Mouse (Mus musculus): ENCODE data around the gene Farsb. TPM values are rescaled to one million over a fixed set of nuclear protein-coding genes. Genes with fewer than 3 reads are reported as not detected.
A peak's percentile ranks its signal among the peaks of the same experiment; 100 is the strongest.

Gene Farsb
- total RNA-seq, 2 experiments from 2014 or later = 90.1 to 94.8 TPM

- intact Hi-C loops (cut with DNase I) = loop anchor here (10.0 kb wide), 1 partner anchor 451 kb away; no protein-coding TSS in a partner anchor
- DNase-seq = no peak
Observed at GRCm38 (mm10) chr1:78425309-78425708, 63.4 kb downstream of the Farsb start.

DNA sequence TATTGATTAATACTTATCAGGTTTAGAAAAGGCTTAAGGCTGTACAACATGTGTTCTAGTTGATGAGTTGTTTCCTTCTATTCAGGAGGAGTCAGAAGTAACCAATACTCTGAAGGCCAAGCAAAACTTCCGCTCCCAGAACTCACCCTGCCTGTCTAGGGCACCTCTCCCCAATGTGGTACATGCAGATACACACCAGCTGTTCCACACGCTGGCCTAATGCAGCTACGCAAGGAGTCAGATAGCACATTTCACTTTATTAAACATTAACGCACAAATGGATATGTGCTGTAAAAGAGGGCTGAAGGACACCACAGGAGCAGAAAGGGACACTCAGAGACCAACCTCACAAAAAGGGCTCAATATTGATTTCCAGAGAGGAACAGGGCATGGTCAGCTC is 63.8 kb downstream of the Farsb start:
- intact Hi-C loops (cut with DNase I) = loop anchor here (10.0 kb wide), 1 partner anchor 450 kb away; no protein-coding TSS in a partner anchor
- DNase-seq = no peak

DNA sequence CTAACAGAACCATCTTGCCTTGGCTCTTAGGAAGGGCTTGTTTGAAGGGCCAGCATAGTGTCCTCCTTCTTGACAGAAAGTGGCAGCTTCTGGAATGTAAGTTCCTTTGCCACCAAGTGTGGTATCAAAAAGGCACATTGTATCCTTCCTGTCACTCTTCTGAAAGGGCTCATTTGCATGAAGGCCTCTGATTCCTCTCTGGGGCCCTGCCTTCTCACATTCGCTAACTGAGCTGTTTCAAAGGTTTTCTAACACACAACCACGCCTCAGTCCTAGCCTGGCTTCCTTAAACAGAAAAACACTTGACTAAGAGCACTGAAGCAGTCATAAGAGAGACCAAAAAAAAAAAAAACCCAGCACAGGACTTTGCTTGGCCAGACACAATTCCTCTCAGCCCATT is 66.1 kb downstream of the Farsb start:
- intact Hi-C loops (cut with DNase I) = loop anchor here (10.0 kb wide), 1 partner anchor 448 kb away; no protein-coding TSS in a partner anchor
- DNase-seq = no peak

DNA sequence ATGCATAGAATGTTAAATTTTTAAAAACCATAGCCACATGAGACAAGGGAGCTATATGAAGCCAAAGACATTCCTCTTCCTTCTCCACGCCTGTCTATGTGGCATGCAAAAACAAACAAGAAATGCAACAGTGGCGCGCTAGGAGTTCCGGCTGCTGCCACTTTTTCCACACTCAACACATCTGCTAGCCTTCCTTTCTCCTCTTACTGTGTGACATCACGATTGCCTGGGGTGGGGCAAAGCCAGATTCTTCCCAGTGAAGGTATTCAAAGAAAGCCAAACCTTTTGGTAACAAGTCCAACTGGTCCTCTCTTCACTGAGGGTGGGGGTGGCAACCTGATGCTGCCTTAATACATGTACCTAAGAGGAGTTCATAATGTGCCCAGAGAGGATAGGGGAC is 66.9 kb downstream of the Farsb start:
- intact Hi-C loops (cut with DNase I) = loop anchor here (10.0 kb wide), 1 partner anchor 447 kb away; no protein-coding TSS in a partner anchor

DNA sequence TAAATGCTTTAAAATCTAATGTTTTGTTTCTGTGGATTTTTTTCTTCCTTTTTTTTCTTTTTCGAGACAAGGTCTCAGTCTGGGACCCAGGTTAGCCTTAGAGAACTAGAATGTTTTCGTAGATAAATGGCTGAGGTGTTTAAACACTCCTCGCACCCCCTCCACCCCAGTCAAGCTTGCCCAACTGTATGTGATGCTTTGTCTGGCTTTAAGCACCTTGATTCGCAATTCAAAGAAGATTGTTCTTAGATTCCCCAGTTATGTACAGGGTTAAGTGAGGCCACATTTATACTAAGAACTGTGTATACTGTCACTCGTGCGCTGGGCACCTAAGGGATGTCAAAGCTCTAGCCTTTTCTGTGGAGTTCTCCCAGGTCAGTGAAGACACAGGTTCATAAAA is 68.4 kb downstream of the Farsb start:
- DNase-seq = no peak
- intact Hi-C loops (cut with DNase I) = loop anchor here (10.0 kb wide), 1 partner anchor 445 kb away; no protein-coding TSS in a partner anchor

More for the DNA sequence above, 66.9 kb downstream of the Farsb start:
- DNase-seq = no peak

DNA sequence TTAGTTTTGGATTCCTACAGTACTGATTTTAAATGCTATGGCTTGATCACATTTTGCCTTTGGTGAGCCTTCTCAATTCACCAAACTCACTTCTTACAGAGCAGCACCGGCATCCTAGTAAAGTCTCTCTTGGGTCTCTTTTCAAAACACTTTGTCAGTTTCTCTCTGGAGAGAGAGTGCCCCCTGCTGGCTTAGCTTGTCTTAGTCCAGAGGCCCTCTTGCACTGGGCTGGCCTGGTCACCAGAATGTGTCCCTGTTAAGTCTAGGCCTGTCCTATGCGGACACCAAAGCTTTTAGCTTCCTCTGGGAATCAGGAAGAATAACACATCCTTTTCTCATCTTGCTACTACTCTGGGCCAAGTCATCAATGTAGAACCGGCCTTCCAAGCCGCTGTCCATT is 69.1 kb downstream of the Farsb start:
- intact Hi-C loops (cut with DNase I) = loop anchor here (10.0 kb wide), 1 partner anchor 205 kb away; no protein-coding TSS in a partner anchor
- DNase-seq = peak; percentile 87

DNA sequence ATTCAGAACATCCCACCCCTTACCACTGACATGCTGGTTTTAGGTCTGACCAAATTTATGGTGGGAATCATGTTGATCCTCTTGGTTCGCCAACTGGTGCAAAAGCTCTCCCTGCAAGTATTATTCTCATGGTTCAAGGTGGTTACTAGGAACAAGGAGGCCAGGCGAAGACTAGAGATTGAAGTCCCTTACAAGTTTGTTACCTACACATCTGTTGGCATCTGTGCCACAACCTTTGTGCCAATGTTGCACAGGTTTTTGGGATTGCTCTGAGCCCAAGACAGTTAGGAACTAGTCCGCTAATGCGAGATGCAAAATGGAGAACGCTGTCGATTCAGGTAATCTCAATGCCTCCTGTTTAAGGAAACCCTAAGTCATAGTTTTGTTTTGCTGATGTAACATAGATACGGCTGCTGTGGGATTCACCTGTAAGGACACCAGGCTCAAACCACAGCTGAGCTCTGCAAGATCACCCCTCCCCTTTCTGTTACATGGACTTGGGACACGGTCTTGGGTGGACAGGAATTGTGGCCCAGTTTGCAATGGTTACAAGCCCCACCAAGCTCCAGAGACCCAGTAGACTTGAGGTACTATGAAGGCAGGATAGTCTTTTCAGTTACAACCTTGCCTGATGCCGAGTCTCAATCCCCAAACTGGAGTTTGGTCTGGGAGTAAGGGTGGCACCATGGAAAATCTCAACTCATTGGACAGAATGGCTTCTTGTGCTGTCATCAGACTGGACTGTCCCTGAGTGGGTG is 71.4 kb downstream of the Farsb start:
- no peak for DNase-seq
- intact Hi-C loops (cut with DNase I) = loop anchor here (10.0 kb wide), 1 partner anchor 203 kb away; no protein-coding TSS in a partner anchor

DNA sequence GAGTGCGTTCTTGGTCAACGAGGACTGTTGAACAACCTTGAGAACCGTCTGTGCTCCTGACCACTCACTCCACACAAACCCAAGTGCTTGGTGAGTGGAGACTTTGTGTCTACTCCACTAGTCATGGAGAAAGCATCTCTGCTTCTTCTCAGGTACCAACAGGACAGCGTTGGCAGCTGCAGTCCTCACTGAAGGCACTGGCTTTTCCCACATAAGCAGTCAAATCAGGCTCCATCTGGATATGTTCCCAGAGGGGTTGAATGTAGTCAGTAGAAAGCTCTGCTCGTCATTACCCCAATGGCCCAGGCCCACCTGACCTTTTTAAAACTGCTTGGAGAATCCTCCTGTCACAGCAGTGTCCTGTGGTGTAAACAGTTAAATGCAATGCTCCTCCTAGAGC is 74.3 kb downstream of the Farsb start:
- intact Hi-C loops (cut with DNase I) = loop anchor here (10.0 kb wide), 1 partner anchor 200 kb away; no protein-coding TSS in a partner anchor

GRCm38 (mm10) chr1:78412668-78413067 is 76.0 kb downstream of the Farsb start:
- intact Hi-C loops (cut with DNase I) = loop anchor here (10.0 kb wide), 1 partner anchor 198 kb away; no protein-coding TSS in a partner anchor
- no peak for DNase-seq

More for the DNA sequence above, 74.3 kb downstream of the Farsb start:
- no peak for DNase-seq

- intact Hi-C loops (cut with DNase I) = no loop called here
- DNase-seq = no peak
Observed at GRCm38 (mm10) chr1:78409396-78409795, 79.3 kb downstream of the Farsb start.

DNA sequence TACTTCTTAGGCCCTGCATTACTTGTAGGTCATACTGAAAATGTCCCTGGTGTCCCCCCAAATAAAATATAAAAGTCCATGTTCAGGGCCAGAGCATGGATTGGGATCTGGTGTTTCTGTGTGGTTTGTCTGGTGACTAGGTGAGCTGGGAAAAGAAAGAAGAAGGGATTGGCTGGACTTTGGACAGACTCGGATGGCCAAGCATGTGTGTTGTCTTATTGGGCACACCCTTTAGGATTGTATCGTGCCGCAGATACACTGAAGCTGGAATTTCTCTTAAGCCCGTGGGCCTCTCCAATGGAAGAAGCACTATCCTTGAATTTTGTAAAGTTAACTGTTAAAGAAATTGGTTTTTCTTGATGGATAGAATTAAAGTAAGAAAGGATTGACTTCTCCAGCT is 87.3 kb downstream of the Farsb start:
- intact Hi-C loops (cut with DNase I) = no loop called here
- DNase-seq = no peak

DNA sequence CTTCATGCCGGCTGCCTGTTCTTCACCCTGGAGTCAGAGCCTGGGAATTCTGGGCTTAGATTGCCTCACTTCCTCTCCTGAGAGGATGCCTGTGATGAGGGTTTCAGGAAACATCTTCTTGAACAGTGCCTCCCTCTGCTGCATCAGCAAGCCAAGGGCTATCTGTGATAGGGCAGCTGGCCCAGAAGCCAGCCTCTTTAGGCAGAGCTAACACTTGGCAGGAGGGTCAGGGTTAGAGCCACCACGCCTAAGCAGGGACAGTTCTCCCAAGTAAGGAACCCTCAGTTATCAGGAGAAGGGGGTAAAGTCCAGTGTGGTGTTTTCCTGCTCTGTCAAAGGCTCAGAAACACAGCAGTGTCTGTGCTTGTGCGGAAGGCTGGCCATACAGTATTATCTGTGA is 88.9 kb downstream of the Farsb start:
- DNase-seq = no peak
- intact Hi-C loops (cut with DNase I) = no loop called here

GRCm38 (mm10) chr1:78396320-78396913 is 92.3 kb downstream of the Farsb start:
- DNase-seq = peak; percentile 49
- intact Hi-C loops (cut with DNase I) = no loop called here

- DNase-seq = no peak
- intact Hi-C loops (cut with DNase I) = no loop called here
Observed at GRCm38 (mm10) chr1:78395737-78396136, 93.0 kb downstream of the Farsb start.

DNA sequence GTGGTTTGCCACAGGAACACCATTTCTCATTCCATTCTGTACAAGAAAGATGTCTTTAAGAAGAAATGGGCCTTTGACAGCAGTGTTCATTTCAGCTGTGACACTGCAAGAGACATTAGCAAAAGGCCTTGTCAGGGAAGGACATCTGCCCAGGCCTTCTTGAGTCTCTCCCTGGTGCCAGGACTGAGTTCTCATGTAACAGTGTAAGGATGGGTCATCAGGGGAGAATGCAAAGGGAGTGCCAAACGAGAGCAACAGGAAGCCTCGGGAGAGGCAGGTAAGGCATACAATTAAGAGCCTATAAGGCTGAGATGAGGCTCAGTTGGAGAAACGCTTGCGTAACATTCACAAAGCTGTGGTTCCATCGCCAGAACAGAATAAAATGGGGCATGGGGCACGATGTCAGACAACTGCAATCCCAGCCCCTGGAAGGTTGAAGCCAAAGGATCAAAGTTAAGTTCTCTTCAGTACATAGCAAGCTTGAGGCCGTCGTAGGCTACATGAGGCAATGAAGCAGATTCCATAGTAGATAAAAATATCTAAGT is 93.4 kb downstream of the Farsb start:
- intact Hi-C loops (cut with DNase I) = no loop called here

GRCm38 (mm10) chr1:78388848-78389247 is 99.8 kb downstream of the Farsb start:
- no peak for DNase-seq
- intact Hi-C loops (cut with DNase I) = no loop called here

More for the DNA sequence above, 93.4 kb downstream of the Farsb start:
- DNase-seq = no peak

GRCm38 (mm10) chr1:78387854-78388253 is 100.8 kb downstream of the Farsb start:
- intact Hi-C loops (cut with DNase I) = no loop called here
- no peak for DNase-seq

GRCm38 (mm10) chr1:78380950-78381349 is 107.7 kb downstream of the Farsb start:
- intact Hi-C loops (cut with DNase I) = no loop called here

GRCm38 (mm10) chr1:78375058-78375457 is 113.6 kb downstream of the Farsb start:
- intact Hi-C loops (cut with DNase I) = no loop called here

More at GRCm38 (mm10) chr1:78380950-78381349, 107.7 kb downstream of the Farsb start:
- DNase-seq = no peak

GRCm38 (mm10) chr1:78373836-78374235 is 114.9 kb downstream of the Farsb start:
- no peak for DNase-seq
- intact Hi-C loops (cut with DNase I) = no loop called here

More at GRCm38 (mm10) chr1:78375058-78375457, 113.6 kb downstream of the Farsb start:
- no peak for DNase-seq

- intact Hi-C loops (cut with DNase I) = no loop called here
- DNase-seq = no peak
Observed at GRCm38 (mm10) chr1:78372316-78372715, 116.4 kb downstream of the Farsb start.

Measured in left cerebral cortex, postnatal 4 days (tissue).